Mouse (Mus musculus) left cerebral cortex, postnatal 25 days (tissue): Measurements from ENCODE around the gene Mafg. TPM values are rescaled to one million over a fixed set of nuclear protein-coding genes. Genes with fewer than 3 reads are reported as not detected.
"Not testable (repeated sequence)": the region's sequence is repeated elsewhere in the genome, so short reads cannot be mapped to it uniquely, and the experiment has no call there.

ENCODE experiments used
- DNase-seq, 2 experiments: peaks; one replicate each; pipeline ENCODE4 v3.0.0; 2022; ENCODE audit warnings: low spot score in 2 of 2, mixed read lengths in 1 of 2
- intact Hi-C: fragments of 180-260 bp; cut with DNase I; formaldehyde crosslinking; loops from one replicate; pipeline ENCODE4 v1.15.1; 2025
- total RNA-seq, 2 experiments: library from RNA; stranded (reverse); gene quantifications; 2 replicates each; pipeline ENCODE4 v1.2.3; 2021

The Mafg gene
- 10 to 100 TPM; 91.5 to 98.4 TPM for total RNA-seq

DNA sequence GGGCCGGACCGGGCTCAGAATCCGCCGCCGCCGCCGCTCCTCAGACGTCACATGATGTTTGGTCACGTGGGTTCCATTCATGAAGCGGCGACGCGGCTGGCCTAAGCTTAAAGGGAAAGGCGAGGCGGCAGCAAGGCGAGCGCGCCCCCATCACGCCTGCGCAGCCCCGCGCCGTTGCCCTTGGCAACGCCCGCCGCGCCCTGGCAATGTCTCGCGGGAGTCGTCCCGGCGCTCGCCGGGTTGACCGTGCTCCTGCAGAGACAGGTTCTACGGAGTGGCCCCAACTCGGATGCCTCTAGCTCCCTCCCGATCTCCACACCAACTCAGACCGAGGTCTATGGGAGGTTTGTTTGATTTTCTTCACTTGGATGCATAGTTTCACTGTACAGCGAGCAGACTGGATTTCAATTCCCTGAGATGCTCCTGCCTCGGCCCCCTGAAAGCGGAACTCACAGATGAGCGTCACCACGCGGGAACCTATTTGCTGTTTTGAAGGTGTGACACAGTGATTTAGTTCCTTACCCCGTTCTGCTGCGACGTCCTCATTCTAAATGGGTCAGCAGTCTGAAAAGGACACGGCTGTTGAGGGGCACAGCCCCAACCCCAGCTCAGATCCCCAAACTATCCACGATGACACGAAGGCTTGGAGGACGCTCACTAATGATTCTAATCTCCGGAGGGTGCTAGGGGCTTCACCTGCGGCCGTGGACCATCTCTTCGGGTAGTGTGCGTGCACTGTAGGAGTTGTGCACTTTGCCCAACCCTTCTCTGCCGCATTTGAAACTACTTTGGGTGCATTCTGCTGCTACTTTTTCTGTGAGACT is at the start of gene Mafg:
Gene Mafg (minus strand): TSS at position 81 of the 824 bp plus-strand sequence.
- DNase-seq: peak; percentile 95 to 96
- intact Hi-C loops: loop anchor here (2.0 kb wide), 1 partner anchor 39 kb away; the partner anchor contains the start of gene Aspscr1

GRCm38 (mm10) chr11:120682683-120683082 is 49.3 kb upstream of the Mafg start:
- DNase-seq: no peak
- intact Hi-C loops: no loop called here

- DNase-seq: no peak
- intact Hi-C loops: no loop called here
Measured at GRCm38 (mm10) chr11:120679909-120680308, 46.5 kb upstream of the Mafg start.

DNA sequence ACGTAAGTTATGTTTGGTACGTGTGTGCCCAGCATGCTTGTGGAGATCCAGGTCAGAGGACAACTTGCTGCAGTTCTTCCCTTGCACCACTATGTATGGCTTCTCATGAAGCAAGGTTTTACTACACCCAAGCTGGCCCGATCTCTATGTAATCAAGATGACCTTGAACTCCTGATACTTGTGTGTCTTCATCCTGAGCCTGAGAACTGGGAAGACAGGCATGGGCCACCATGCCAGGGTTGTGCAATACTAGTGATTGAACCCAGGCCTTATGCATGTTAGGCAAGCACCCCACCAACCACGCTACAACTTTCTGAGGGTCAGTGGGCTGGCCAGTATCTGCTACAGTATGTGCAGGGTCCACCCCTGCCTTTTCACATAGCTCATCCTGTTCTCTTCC is 43.6 kb upstream of the Mafg start:
- DNase-seq: no peak
- intact Hi-C loops: no loop called here

GRCm38 (mm10) chr11:120675875-120676274 is 42.5 kb upstream of the Mafg start:
- intact Hi-C loops, DNase-seq: not testable (repeated sequence)

GRCm38 (mm10) chr11:120673594-120674122 is 40.3 kb upstream of the Mafg start:
- intact Hi-C loops: loop anchor here (2.0 kb wide), 1 partner anchor 41 kb away; the partner anchor contains the start of gene Mafg
- no peak for DNase-seq

DNA sequence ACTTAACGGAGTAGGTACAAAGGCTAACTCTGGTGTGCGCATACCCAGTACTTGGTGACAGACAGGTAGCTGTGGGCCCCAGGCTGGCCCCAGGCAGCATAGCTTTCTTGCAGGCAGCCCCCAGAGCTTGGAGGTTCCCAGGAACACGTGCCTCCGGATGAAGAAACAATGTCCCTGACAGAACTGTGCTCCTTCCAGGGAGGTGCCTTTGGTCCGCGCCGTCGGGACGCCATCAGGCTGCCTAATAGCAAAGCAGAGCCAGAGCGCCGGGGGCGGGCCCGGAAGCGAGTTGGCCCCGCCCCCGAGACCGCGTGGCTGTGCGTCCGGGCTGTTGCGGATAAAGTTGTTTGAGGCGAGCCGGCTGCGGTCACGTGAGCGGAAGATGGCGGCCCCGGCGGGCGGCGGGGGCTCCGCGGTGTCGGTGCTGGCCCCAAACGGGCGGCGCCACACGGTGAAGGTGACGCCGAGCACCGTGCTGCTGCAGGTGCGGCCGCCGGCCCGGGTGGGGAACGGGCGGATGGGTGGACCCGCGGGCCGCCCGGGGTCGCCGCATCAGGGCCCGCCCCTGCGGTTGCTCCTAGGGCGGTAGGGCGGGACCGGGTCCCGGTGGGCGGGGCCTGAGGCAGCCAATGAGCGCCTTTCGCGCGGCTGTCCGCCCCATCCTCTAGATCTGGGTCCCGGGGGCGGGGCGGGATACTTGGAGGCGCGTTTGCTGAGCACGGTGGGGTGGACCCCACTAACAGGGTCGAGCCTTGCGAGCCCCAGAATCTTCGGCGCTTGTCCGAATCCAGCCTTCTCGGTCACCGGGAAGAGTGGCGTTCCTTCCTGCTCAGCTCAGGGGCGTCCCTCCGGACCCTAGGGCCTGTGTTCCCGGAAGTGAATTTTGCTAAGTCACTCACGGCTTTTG is 39.5 kb upstream of the Mafg start, which contains the start of gene Aspscr1:
Gene Aspscr1 (plus strand): TSS at position 287 of the 907 bp plus-strand sequence.
- intact Hi-C loops: loop anchor here (2.0 kb wide), 1 partner anchor 40 kb away; the partner anchor contains the start of gene Mafg
- peak; percentile 94 for DNase-seq

GRCm38 (mm10) chr11:120666617-120667016 is 33.2 kb upstream of the Mafg start:
- intact Hi-C loops: no loop called here
- no peak for DNase-seq

DNA sequence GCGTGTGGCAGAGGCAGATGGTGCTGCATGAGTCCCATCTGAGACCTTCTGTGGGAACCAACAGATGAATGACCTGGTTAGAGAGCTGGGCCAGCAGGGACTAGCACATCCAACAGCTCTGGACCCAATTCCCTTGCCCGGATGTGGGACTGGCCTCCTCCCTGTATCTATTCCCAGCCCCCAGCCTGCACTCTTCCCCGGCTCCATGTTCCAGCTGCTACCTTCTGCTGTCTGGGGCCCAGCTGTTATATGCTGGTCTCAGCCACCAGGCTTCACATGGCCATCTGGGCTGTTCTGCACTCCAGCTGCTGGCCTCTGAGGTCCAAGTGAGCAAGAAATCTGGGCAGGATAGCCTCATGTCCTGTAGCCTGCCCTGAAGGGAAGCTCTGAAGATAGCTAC is 32.0 kb upstream of the Mafg start:
- intact Hi-C loops: no loop called here
- no peak for DNase-seq

- DNase-seq: no peak
- intact Hi-C loops: no loop called here
Measured at GRCm38 (mm10) chr11:120663714-120664113, 30.3 kb upstream of the Mafg start.

GRCm38 (mm10) chr11:120662759-120663158 is 29.4 kb upstream of the Mafg start:
- intact Hi-C loops: no loop called here

GRCm38 (mm10) chr11:120661076-120661460 is 27.7 kb upstream of the Mafg start, which contains the start of gene Notum:
Gene Notum, minus strand, starts transcription at chr11:120661175.
- intact Hi-C loops: no loop called here

More at GRCm38 (mm10) chr11:120662759-120663158, 29.4 kb upstream of the Mafg start:
- no peak for DNase-seq

GRCm38 (mm10) chr11:120660301-120661075 is 27.1 kb upstream of the Mafg start:
- no peak for DNase-seq
- intact Hi-C loops: no loop called here

More at GRCm38 (mm10) chr11:120661076-120661460, 27.7 kb upstream of the Mafg start, which contains the start of gene Notum:
- no peak for DNase-seq

GRCm38 (mm10) chr11:120659509-120660300 is 26.3 kb upstream of the Mafg start:
- DNase-seq: no peak
- intact Hi-C loops: loop anchor here (2.0 kb wide), 1 partner anchor 53 kb away; the partner anchor contains the start of genes Cenpx and Lrrc45

- DNase-seq: peak; percentile 71 to 72
- intact Hi-C loops: loop anchor here (2.0 kb wide), 1 partner anchor 54 kb away; the partner anchor contains the start of genes Cenpx and Lrrc45
Measured at GRCm38 (mm10) chr11:120658876-120659410, 25.5 kb upstream of the Mafg start.

- DNase-seq: no peak
- intact Hi-C loops: no loop called here
Measured at GRCm38 (mm10) chr11:120657301-120657700, 23.9 kb upstream of the Mafg start.

DNA sequence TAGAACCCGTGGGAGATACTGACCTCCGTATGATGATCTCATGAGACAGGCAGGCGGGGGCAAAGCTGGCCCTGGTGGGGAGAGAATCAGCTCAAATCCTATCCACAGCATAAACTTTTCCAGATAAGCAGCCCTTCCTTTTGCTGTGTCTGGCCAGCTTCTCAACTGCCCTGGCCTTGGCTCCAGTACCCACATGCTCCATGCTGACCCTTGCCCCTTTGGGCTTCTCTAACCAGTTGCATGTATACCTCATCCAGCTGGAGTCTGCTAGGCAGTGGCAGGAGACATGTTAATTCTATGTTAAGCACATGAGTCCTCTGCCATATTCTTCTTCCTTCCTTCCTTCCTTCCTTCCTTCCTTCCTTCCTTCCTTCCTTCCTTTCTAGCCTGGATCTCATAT is 21.3 kb upstream of the Mafg start:
- intact Hi-C loops: no loop called here
- no peak for DNase-seq

DNA sequence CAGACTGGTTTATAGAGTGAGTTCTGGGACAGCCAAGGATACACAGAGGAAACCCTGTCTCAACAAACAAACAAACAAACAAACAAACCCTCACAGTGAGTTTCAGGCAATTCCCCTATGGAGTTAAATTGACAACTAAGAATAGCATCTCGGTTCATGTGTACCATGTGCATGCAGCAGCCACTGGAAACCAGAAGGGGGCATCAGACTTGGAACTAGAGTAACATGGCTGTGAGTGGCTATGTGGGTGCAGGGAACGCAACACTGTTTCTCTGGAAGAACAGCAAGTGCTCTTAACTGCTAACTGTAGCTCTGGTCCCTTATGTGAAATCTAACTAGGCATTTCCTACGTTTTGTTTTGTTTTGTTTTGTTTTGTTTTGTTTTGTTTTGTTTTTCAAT is 18.5 kb upstream of the Mafg start:
- no peak for DNase-seq
- intact Hi-C loops: no loop called here
